Mouse (Mus musculus) liver, adult 2 months (tissue): ENCODE measurements at regions not wholly inside any gene's neighbourhood (a gene's known extent, or its start where the extent isn't known, plus 50 kb on each side); places are given as distances from the start of the nearest gene placed in this dataset.

Experiments used
- DNase-seq: peaks from one replicate; pipeline ENCODE4 v3.0.0-alpha.2; 2011; ENCODE audit warnings: low read depth, low spot score; ENCODE audit errors: extremely low read depth
- H3K27ac ChIP-seq: fragments of 200-500 bp; replicated peaks from 2 replicates; pipeline ENCODE4 v1.5.1; 2012; ENCODE audit warnings: low read depth, mild to moderate bottlenecking, control low read depth, inconsistent platforms, low read length; ENCODE audit not compliant: insufficient read depth
- H3K27me3 ChIP-seq: fragments of 200-500 bp; 2 replicates; pipeline ENCODE4 v1.6.1; 2012; ENCODE audit warnings: mild to moderate bottlenecking, moderate library complexity, low read length, inconsistent platforms; ENCODE audit not compliant: control insufficient read depth, insufficient read depth
- H3K36me3 ChIP-seq: fragments of 200-500 bp; 2 replicates; pipeline ENCODE4 v1.6.1; 2012; ENCODE audit warnings: low read length, inconsistent platforms; ENCODE audit not compliant: control insufficient read depth, insufficient read depth
- H3K4me1 ChIP-seq: fragments of 200-500 bp; 2 replicates; pipeline ENCODE4 v1.6.1; 2011; ENCODE audit warnings: low read length; ENCODE audit not compliant: control insufficient read depth, insufficient read depth
- H3K4me3 ChIP-seq: fragments of 200-500 bp; 2 replicates; pipeline ENCODE4 v1.5.1; 2011; ENCODE audit warnings: low read depth, mild to moderate bottlenecking, control low read depth, low read length, moderate library complexity; ENCODE audit not compliant: insufficient read depth
- H3K79me2 ChIP-seq: fragments of 200-500 bp; 2 replicates; pipeline ENCODE4 v1.6.1; 2012; ENCODE audit warnings: inconsistent platforms, mild to moderate bottlenecking, low read length, moderate library complexity; ENCODE audit not compliant: control insufficient read depth, insufficient read depth
- H3K9ac ChIP-seq: fragments of 200-500 bp; 2 replicates; pipeline ENCODE4 v1.6.1; 2012; ENCODE audit warnings: low read depth, mild to moderate bottlenecking, control low read depth, inconsistent platforms, low read length
- CTCF ChIP-seq: fragments of 200-500 bp; IDR thresholded peaks from 2 replicates; pipeline ENCODE4 v1.5.1; 2011; ENCODE audit warnings: low read depth, low read length, control low read depth
- POLR2A ChIP-seq: fragments of 200-500 bp; IDR thresholded peaks from 2 replicates; pipeline ENCODE4 v1.6.1; 2011; ENCODE audit warnings: low read length, control low read depth; ENCODE audit not compliant: insufficient read depth; ENCODE audit errors: extremely low read depth
- whole genome bisulfite sequencing: fragments of 180-500 bp; shearing (Covaris S2); methylation state at CpG from one replicate; pipeline ENCODE4 v1.1.7; 2018; 5-methylcytosine and 5-hydroxymethylcytosine counted together

- H3K4me1 ChIP-seq, result no peaks in the 10 kb centered on the region
- 84% methylated on average over 5 of the region's 5 CpGs for WGBS
- no peaks in the 10 kb centered on the region for H3K27me3 ChIP-seq
- DNase-seq, result no peak
- TF ChIP-seq CTCF, result no peak
- TF ChIP-seq POLR2A, result no peak
- no peak overlapping the region for H3K27ac ChIP-seq
- H3K79me2 ChIP-seq, result no peaks in the 10 kb centered on the region
- H3K9ac ChIP-seq, result no peak overlapping the region
- H3K36me3 ChIP-seq, result no peaks in the 10 kb centered on the region
- H3K4me3 ChIP-seq, result no peak overlapping the region
These were observed 147.4 kb upstream of the Syt13 start for GRCm38 (mm10) chr2:92767476-92768005.

GRCm38 (mm10) chr2:92768088-92768487 lies 146.8 kb upstream of the Syt13 start:
- Histone ChIP-seq H3K4me3 (no peak overlapping the region), H3K36me3 (no peaks in the 10 kb centered on the region), H3K4me1 (no peaks in the 10 kb centered on the region), H3K27ac (no peak overlapping the region), H3K9ac (no peak overlapping the region), H3K27me3 (no peaks in the 10 kb centered on the region), H3K79me2 (no peaks in the 10 kb centered on the region)
- DNase-seq, result no peak
- TF ChIP-seq POLR2A (no peak), CTCF (no peak)
- WGBS, result 44% methylated on average over 2 of the region's 2 CpGs

- no peaks in the 10 kb centered on the region for H3K27me3 ChIP-seq
- H3K27ac ChIP-seq, result no peak overlapping the region
- no peak overlapping the region for H3K9ac ChIP-seq
- no peaks in the 10 kb centered on the region for H3K4me1 ChIP-seq
- 62% methylated on average over 3 of the region's 3 CpGs for WGBS
- no peak for TF ChIP-seq POLR2A
- TF ChIP-seq CTCF, result no peak
- no peak overlapping the region for H3K4me3 ChIP-seq
- H3K79me2 ChIP-seq, result no peaks in the 10 kb centered on the region
- no peaks in the 10 kb centered on the region for H3K36me3 ChIP-seq
- DNase-seq, result no peak
These were observed 145.8 kb upstream of the Syt13 start for GRCm38 (mm10) chr2:92769061-92769460.

GRCm38 (mm10) chr2:92770098-92770497 lies 144.8 kb upstream of the Syt13 start:
- DNase-seq, result no peak
- H3K4me3 ChIP-seq, result no peak overlapping the region
- H3K4me1 ChIP-seq, result no peaks in the 10 kb centered on the region
- TF ChIP-seq POLR2A, result no peak
- no peak for TF ChIP-seq CTCF
- H3K27me3 ChIP-seq, result no peaks in the 10 kb centered on the region
- no peaks in the 10 kb centered on the region for H3K79me2 ChIP-seq
- no peak overlapping the region for H3K9ac ChIP-seq
- 81% methylated on average over 5 of the region's 5 CpGs for WGBS
- no peaks in the 10 kb centered on the region for H3K36me3 ChIP-seq
- H3K27ac ChIP-seq, result no peak overlapping the region

GRCm38 (mm10) chr2:92772623-92773022 lies 142.3 kb upstream of the Syt13 start:
- WGBS, result 62% methylated on average over 7 of the region's 7 CpGs
- H3K27ac ChIP-seq, result no peak overlapping the region
- no peak for TF ChIP-seq POLR2A
- TF ChIP-seq CTCF, result no peak
- no peak overlapping the region for H3K4me3 ChIP-seq
- H3K9ac ChIP-seq, result no peak overlapping the region
- no peak for DNase-seq
- H3K27me3 ChIP-seq, result no peaks in the 10 kb centered on the region
- H3K4me1 ChIP-seq, result no peaks in the 10 kb centered on the region
- no peaks in the 10 kb centered on the region for H3K79me2 ChIP-seq
- no peaks in the 10 kb centered on the region for H3K36me3 ChIP-seq

GRCm38 (mm10) chr2:92776497-92776896 lies 138.4 kb upstream of the Syt13 start:
- Histone ChIP-seq H3K36me3 (no peaks in the 10 kb centered on the region), H3K4me1 (no peaks in the 10 kb centered on the region), H3K4me3 (no peak overlapping the region), H3K27ac (no peak overlapping the region), H3K27me3 (no peaks in the 10 kb centered on the region), H3K79me2 (no peaks in the 10 kb centered on the region), H3K9ac (no peak overlapping the region)
- no peak for TF ChIP-seq POLR2A
- no peak for TF ChIP-seq CTCF
- DNase-seq, result no peak
- 90% methylated on average over 2 of the region's 2 CpGs for WGBS
